Mouse (Mus musculus) common myeloid progenitor, adult 5-6 weeks (primary cell): ENCODE data around the gene Ankrd9. TPM values are rescaled to one million over a fixed set of nuclear protein-coding genes. Genes with fewer than 3 reads are reported as not detected.
A peak's percentile ranks its signal among the peaks of the same experiment; 100 is the strongest.

Source experiments
- ATAC-seq: replicated peaks from 2 replicates; pipeline ENCODE4 v1.8.0; 2016; ENCODE audit warnings: low read depth, mild to moderate bottlenecking, moderate TSS enrichment, inconsistent platforms; ENCODE audit not compliant: poor library complexity, severe bottlenecking
- total RNA-seq: library from RNA; stranded (forward); fragments of 200-1000, 187-1606 nt; gene quantifications from 2 replicates; pipeline ENCODE4 v1.2.3, GENCODE M21; 2017

The Ankrd9 gene
- total RNA-seq, 1 experiment from 2014 or later, result 4.8 TPM

- no peak for ATAC-seq
These were observed 11.7 kb downstream of the Ankrd9 start for GRCm38 (mm10) chr12:110967146-110967545.

- no peak for ATAC-seq
These were observed 12.8 kb downstream of the Ankrd9 start for GRCm38 (mm10) chr12:110966079-110966478.

GRCm38 (mm10) chr12:110965500-110965899 is 13.3 kb downstream of the Ankrd9 start:
- ATAC-seq, result no peak

GRCm38 (mm10) chr12:110961973-110962372 is 16.9 kb downstream of the Ankrd9 start:
- no peak for ATAC-seq

- ATAC-seq, result no peak
These were observed 24.4 kb downstream of the Ankrd9 start for GRCm38 (mm10) chr12:110954351-110954991.

- no peak for ATAC-seq
These were observed 24.9 kb downstream of the Ankrd9 start for GRCm38 (mm10) chr12:110953900-110954299.

- no peak for ATAC-seq
These were observed 25.4 kb downstream of the Ankrd9 start for GRCm38 (mm10) chr12:110953443-110953842.

GRCm38 (mm10) chr12:110952628-110953385 is 26.0 kb downstream of the Ankrd9 start:
- no peak for ATAC-seq

GRCm38 (mm10) chr12:110951236-110951635 is 27.6 kb downstream of the Ankrd9 start:
- peak; percentile 20; the same call in 1 of the 2 replicates for ATAC-seq

GRCm38 (mm10) chr12:110950151-110950550 is 28.7 kb downstream of the Ankrd9 start:
- ATAC-seq, result no peak

- no peak for ATAC-seq
These were observed 29.4 kb downstream of the Ankrd9 start for GRCm38 (mm10) chr12:110949410-110949809.

- ATAC-seq, result no peak
These were observed 30.0 kb downstream of the Ankrd9 start for GRCm38 (mm10) chr12:110948910-110949201.

GRCm38 (mm10) chr12:110948082-110948909 is 30.5 kb downstream of the Ankrd9 start:
- ATAC-seq, result peak; percentile 63

GRCm38 (mm10) chr12:110946216-110946615 is 32.6 kb downstream of the Ankrd9 start:
- ATAC-seq, result no peak

GRCm38 (mm10) chr12:110940869-110941268 is 38.0 kb downstream of the Ankrd9 start:
- ATAC-seq, result peak; percentile 46; the same call in 1 of the 2 replicates

GRCm38 (mm10) chr12:110939385-110939784 is 39.5 kb downstream of the Ankrd9 start:
- ATAC-seq, result no peak

GRCm38 (mm10) chr12:110937496-110937895 is 41.3 kb downstream of the Ankrd9 start:
- ATAC-seq, result no peak

- ATAC-seq, result peak; percentile 81
These were observed 42.7 kb downstream of the Ankrd9 start for GRCm38 (mm10) chr12:110935983-110936620.

GRCm38 (mm10) chr12:110932820-110933219 is 46.0 kb downstream of the Ankrd9 start:
- ATAC-seq, result no peak
